Mouse (Mus musculus): ENCODE measurements around the gene Gsg1l. TPM values are rescaled to one million over a fixed set of nuclear protein-coding genes. Genes with fewer than 3 reads are reported as not detected.

Gene Gsg1l
- polyA plus RNA-seq, 1 experiment from 2014 or later: 3.2 TPM

DNA sequence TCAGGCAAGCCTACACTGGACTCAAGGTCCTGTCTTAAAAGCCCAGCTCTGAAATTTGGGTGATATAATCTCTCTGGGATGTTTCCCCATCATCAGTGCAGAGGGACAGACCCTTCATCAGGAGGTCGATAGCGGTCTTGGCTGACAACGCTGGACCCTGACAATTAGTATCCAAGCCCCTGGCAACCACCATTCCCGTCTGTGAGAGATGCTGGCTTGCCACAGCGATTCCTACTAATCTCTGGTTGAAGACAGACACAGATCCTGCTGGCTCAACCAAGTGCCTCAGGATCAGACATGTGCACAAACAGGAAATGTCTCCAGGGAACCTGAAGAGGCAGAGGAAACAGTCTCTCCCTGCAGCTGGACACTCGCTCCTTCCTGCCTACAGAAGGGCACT, 62.2 kb downstream of the Gsg1l start:
- no peaks in the 10 kb centered on the region for H3K36me3 ChIP-seq
- no peak overlapping the region for H3K4me3 ChIP-seq
- ATAC-seq (ENCODE audit: borderline replicate concordance, extremely low read depth, low FRiP score, low TSS enrichment): no peak; the same call in 1 of the 2 replicates
- H3K27me3 ChIP-seq: no peaks in the 10 kb centered on the region
- no peaks in the 10 kb centered on the region for H3K4me1 ChIP-seq
- H3K9ac ChIP-seq: no peak overlapping the region
- no peak overlapping the region for H3K27ac ChIP-seq
- no peaks in the 10 kb centered on the region for H3K9me3 ChIP-seq
- no peak overlapping the region for H3K4me2 ChIP-seq
- WGBS: 46% methylated on average over 6 of the region's 6 CpGs

GRCm38 (mm10) chr7:126019321-126019720, 62.9 kb downstream of the Gsg1l start:
- H3K9me3 ChIP-seq: no peaks in the 10 kb centered on the region
- no peak overlapping the region for H3K4me2 ChIP-seq
- ATAC-seq (ENCODE audit: borderline replicate concordance, extremely low read depth, low FRiP score, low TSS enrichment): no peak
- no peak overlapping the region for H3K4me3 ChIP-seq
- 26% methylated on average over 9 of the region's 9 CpGs for WGBS
- H3K27me3 ChIP-seq: no peaks in the 10 kb centered on the region
- H3K36me3 ChIP-seq: no peaks in the 10 kb centered on the region
- H3K9ac ChIP-seq: no peak overlapping the region
- H3K4me1 ChIP-seq: no peaks in the 10 kb centered on the region
- H3K27ac ChIP-seq: no peak overlapping the region

GRCm38 (mm10) chr7:126017455-126017854, 64.8 kb downstream of the Gsg1l start:
- Histone ChIP-seq H3K9me3 (no peaks in the 10 kb centered on the region), H3K4me3 (no peak overlapping the region), H3K4me1 (no peaks in the 10 kb centered on the region), H3K27ac (no peak overlapping the region), H3K27me3 (no peaks in the 10 kb centered on the region), H3K36me3 (no peaks in the 10 kb centered on the region), H3K9ac (no peak overlapping the region), H3K4me2 (no peak overlapping the region)
- ATAC-seq (ENCODE audit: borderline replicate concordance, extremely low read depth, low FRiP score, low TSS enrichment): no peak
- 85% methylated on average over 4 of the region's 4 CpGs for WGBS

DNA sequence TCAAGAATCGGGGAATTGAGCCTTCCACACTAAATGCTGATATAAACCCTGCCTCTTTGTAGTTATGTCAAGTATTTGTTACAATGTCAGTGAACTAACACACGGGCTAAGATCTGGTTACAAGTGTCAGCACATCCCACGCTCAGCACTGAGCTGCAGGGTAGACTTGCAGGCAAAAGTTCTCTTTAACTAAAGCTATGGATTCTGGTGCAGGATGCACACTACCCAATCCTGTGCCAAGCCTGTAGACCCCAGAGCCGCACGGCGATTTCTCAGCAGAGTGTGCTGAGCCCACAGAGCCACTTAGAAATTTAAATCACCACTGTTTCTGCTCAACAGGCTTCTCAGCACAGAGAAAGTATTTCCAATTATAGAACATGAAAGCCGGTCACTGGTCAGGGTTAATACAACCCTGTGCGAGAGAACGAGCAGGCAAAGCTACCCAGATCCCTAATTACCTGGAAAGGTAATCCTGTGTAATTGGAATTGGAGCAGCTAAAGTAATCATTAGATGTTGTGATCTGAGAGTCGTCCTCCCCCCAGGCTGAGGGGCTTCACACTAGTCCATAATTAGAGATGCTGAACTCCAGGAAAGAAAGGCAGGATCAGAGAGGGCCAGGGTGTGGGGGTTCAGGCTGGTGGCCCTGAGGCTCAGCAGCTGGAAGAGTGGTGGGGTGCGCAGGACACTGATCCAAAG, 69.7 kb downstream of the Gsg1l start:
- Histone ChIP-seq H3K9me3 (no peaks in the 10 kb centered on the region), H3K27me3 (no peaks in the 10 kb centered on the region), H3K27ac (no peak overlapping the region), H3K4me2 (no peak overlapping the region), H3K36me3 (no peaks in the 10 kb centered on the region), H3K4me1 (peaks cover 11% of the 10 kb centered on the region), H3K4me3 (no peak overlapping the region), H3K9ac (no peak overlapping the region)
- WGBS: 59% methylated on average over 11 of the region's 11 CpGs
- ATAC-seq (ENCODE audit: borderline replicate concordance, extremely low read depth, low FRiP score, low TSS enrichment): no peak

- ATAC-seq (ENCODE audit: borderline replicate concordance, extremely low read depth, low FRiP score, low TSS enrichment): peak; percentile 29; the same call in 1 of the 2 replicates
- H3K9me3 ChIP-seq: no peaks in the 10 kb centered on the region
- no peak overlapping the region for H3K9ac ChIP-seq
- no peak overlapping the region for H3K4me3 ChIP-seq
- H3K36me3 ChIP-seq: no peaks in the 10 kb centered on the region
- H3K27me3 ChIP-seq: no peaks in the 10 kb centered on the region
- 49% methylated on average over 7 of the region's 7 CpGs for WGBS
- no peak overlapping the region for H3K27ac ChIP-seq
- no peak overlapping the region for H3K4me2 ChIP-seq
- peaks cover 11% of the 10 kb centered on the region for H3K4me1 ChIP-seq
Observed at GRCm38 (mm10) chr7:126008789-126009148, 73.4 kb downstream of the Gsg1l start.

DNA sequence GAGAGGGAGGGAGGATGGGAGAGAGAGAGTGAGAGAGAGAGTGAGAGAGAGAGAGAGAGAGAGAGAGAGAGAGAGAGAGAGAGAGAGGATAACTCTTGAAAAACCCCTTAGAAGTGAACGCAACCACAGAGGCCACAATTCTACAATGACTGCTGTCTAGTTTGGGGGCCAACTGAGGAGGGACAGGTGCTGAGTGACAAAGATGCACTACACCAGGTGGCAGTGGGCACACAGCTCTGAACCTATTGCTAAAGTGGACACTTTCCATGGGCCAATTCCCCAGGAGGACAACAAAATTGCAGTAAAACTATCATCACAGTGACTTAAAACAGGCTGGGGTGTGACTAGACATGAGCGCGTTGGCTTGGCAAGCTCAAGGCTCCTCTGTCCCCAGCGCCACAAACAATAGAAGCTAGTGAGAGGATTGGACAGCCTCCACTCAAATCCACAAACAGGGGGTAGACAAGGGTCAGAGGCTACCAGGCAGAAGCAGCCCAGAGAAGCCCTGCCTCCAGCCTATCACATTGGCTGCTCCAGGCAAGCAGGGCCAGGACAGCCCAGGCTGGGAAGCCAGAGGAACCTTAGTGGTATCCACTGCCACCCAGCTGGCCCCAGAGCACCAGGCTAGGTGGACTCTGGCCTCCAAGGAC, 73.9 kb downstream of the Gsg1l start:
- Histone ChIP-seq H3K4me3 (no peak overlapping the region), H3K9ac (no peak overlapping the region), H3K27ac (no peak overlapping the region), H3K27me3 (no peaks in the 10 kb centered on the region), H3K4me1 (peaks cover 11% of the 10 kb centered on the region), H3K36me3 (no peaks in the 10 kb centered on the region), H3K9me3 (no peaks in the 10 kb centered on the region), H3K4me2 (no peak overlapping the region)
- WGBS: 56% methylated on average over 4 of the region's 4 CpGs
- ATAC-seq (ENCODE audit: borderline replicate concordance, extremely low read depth, low FRiP score, low TSS enrichment): peak; percentile 59

GRCm38 (mm10) chr7:126007132-126007910, 74.9 kb downstream of the Gsg1l start:
- WGBS: 68% methylated on average over 10 of the region's 10 CpGs
- no peaks in the 10 kb centered on the region for H3K36me3 ChIP-seq
- no peaks in the 10 kb centered on the region for H3K27me3 ChIP-seq
- no peak for ATAC-seq (ENCODE audit: borderline replicate concordance, extremely low read depth, low FRiP score, low TSS enrichment)
- H3K9ac ChIP-seq: no peak overlapping the region
- no peaks in the 10 kb centered on the region for H3K9me3 ChIP-seq
- H3K4me3 ChIP-seq: no peak overlapping the region
- no peak overlapping the region for H3K27ac ChIP-seq
- peaks cover 11% of the 10 kb centered on the region for H3K4me1 ChIP-seq
- no peak overlapping the region for H3K4me2 ChIP-seq

GRCm38 (mm10) chr7:126005274-126005673, 76.9 kb downstream of the Gsg1l start:
- WGBS: 62% methylated on average over 5 of the region's 5 CpGs
- Histone ChIP-seq H3K27ac (no peak overlapping the region), H3K36me3 (no peaks in the 10 kb centered on the region), H3K9me3 (no peaks in the 10 kb centered on the region), H3K4me2 (no peak overlapping the region), H3K4me3 (no peak overlapping the region), H3K27me3 (no peaks in the 10 kb centered on the region), H3K9ac (no peak overlapping the region), H3K4me1 (peaks cover 11% of the 10 kb centered on the region)
- no peak for ATAC-seq (ENCODE audit: borderline replicate concordance, extremely low read depth, low FRiP score, low TSS enrichment)

DNA sequence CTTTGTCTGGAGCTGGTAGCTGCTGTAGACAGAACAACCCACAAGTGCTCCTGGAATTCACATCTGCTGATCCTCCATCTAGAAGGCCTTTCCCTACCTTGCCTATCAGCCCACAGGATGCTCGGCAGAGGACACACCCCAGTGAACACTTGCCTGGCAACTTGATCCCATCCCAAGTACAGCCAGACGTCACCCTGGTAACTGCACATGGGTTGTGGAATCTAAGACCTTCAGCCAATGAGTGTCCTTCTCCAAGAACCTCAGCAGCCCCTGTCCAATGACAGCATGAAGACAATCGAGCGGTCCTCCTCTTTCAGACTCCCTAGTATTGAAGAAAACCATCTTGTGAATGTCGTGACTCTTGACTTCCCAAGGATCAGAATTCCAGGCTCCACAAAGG, 80.5 kb downstream of the Gsg1l start:
- H3K27me3 ChIP-seq: no peaks in the 10 kb centered on the region
- WGBS: 54% methylated on average over 5 of the region's 5 CpGs
- no peak overlapping the region for H3K27ac ChIP-seq
- H3K36me3 ChIP-seq: no peaks in the 10 kb centered on the region
- no peaks in the 10 kb centered on the region for H3K4me1 ChIP-seq
- no peak overlapping the region for H3K4me3 ChIP-seq
- no peak overlapping the region for H3K4me2 ChIP-seq
- H3K9ac ChIP-seq: no peak overlapping the region
- no peaks in the 10 kb centered on the region for H3K9me3 ChIP-seq
- no peak for ATAC-seq (ENCODE audit: borderline replicate concordance, extremely low read depth, low FRiP score, low TSS enrichment)

GRCm38 (mm10) chr7:125999921-126000320, 82.3 kb downstream of the Gsg1l start:
- Histone ChIP-seq H3K9me3 (no peaks in the 10 kb centered on the region), H3K4me3 (no peak overlapping the region), H3K36me3 (no peaks in the 10 kb centered on the region), H3K9ac (no peak overlapping the region), H3K4me2 (no peak overlapping the region), H3K27ac (no peak overlapping the region), H3K27me3 (no peaks in the 10 kb centered on the region), H3K4me1 (no peaks in the 10 kb centered on the region)
- 83% methylated on average over 3 of the region's 3 CpGs for WGBS
- no peak for ATAC-seq (ENCODE audit: borderline replicate concordance, extremely low read depth, low FRiP score, low TSS enrichment)

DNA sequence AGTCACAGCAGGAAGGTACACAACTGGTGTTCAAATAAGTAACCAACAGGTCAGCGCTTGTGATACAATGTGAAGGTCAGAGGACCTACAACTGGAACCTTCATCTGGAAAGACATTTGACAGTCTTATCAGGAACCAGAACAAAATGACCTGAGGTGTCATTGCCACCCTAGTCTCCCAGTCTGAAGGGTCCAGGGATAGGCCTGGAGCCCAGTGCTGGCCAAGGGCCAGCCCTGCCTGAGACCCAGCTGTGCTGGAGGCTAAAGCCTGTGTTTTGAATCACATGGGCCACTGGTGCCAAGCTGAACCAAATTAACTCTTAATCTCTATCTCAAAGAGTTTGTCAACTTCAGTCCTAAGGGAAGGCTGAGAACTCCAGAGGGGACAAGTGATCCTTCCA, 86.1 kb downstream of the Gsg1l start:
- WGBS: 97% methylated on average over 1 of the region's 1 CpGs
- H3K27ac ChIP-seq: no peak overlapping the region
- no peak overlapping the region for H3K4me3 ChIP-seq

DNA sequence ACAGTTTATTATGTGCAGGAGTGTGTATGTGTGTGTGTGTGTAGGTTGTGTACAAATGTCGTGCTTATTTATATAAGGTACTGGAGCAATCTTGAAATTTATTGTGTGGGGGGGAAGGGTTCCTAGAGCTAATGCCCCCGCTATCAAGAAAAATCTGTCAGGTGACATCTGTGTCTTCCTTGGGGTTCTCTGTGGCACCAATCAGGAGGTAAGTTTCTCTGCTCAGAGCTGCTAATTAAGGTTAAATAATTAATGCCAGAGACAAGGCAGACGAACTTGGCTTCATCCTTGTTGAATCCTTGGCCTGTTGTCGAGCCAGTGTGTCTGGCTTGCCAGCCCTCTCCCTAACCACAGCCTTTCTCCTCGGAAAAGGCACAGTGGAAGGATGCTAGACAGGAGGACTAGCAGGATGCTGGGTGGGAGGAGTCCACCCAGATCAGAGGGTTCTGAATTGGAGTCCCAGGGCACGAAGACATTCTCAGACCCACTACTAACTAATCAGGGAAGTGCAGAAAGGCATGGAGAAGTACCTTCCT, 89.8 kb downstream of the Gsg1l start:
- Histone ChIP-seq H3K27ac (no peak overlapping the region), H3K36me3 (no peaks in the 10 kb centered on the region), H3K9ac (no peak overlapping the region), H3K4me1 (no peaks in the 10 kb centered on the region), H3K4me2 (no peak overlapping the region), H3K4me3 (no peak overlapping the region), H3K27me3 (no peaks in the 10 kb centered on the region), H3K9me3 (no peaks in the 10 kb centered on the region)
- WGBS: 56% methylated on average over 6 of the region's 6 CpGs
- ATAC-seq (ENCODE audit: borderline replicate concordance, extremely low read depth, low FRiP score, low TSS enrichment): no peak

More for the DNA sequence above, 86.1 kb downstream of the Gsg1l start:
- Histone ChIP-seq H3K27me3 (no peaks in the 10 kb centered on the region), H3K4me1 (no peaks in the 10 kb centered on the region), H3K36me3 (no peaks in the 10 kb centered on the region), H3K4me2 (no peak overlapping the region), H3K9ac (no peak overlapping the region), H3K9me3 (no peaks in the 10 kb centered on the region)
- ATAC-seq (ENCODE audit: borderline replicate concordance, extremely low read depth, low FRiP score, low TSS enrichment): no peak
